Mouse (Mus musculus) adrenal gland, adult (tissue): Measurements from ENCODE around the gene Olfr317.
"Not testable (repeated sequence)": the region's sequence is repeated elsewhere in the genome, so short reads cannot be mapped to it uniquely, and the experiment has no call there.

Experiments
- DNase-seq, 2 experiments: peaks; one replicate each; pipeline ENCODE4 v3.0.0; 2022 to 2023; ENCODE audit warnings: low spot score in 1 of 2; ENCODE audit not compliant: inconsistent age in 2 of 2

The Olfr317 gene

GRCm38 (mm10) chr11:58738792-58739262, at the start of gene Olfr317:
Gene Olfr317 (minus strand): TSS chr11:58739212.
- DNase-seq, result no peak

DNA sequence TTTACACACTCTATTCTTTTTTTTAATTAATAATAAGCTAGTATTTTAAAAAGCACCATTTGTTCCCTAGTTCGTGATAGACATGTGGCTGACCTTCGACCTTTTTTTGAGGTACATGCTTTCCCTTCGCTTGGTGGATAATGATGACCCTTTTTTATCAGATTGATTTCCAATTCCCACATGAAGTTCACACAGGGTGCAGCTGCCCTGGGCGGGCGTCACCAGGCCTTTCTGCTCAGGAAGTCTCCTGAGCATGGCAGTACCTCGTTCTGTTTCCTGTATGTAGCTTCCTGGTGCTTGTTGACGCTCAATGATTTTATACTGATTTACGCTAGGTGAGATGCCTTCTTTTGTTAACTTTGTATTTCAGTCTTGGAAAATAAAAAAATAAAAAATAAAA, 49.3 kb upstream of the Olfr317 start:
- no peak for DNase-seq

DNA sequence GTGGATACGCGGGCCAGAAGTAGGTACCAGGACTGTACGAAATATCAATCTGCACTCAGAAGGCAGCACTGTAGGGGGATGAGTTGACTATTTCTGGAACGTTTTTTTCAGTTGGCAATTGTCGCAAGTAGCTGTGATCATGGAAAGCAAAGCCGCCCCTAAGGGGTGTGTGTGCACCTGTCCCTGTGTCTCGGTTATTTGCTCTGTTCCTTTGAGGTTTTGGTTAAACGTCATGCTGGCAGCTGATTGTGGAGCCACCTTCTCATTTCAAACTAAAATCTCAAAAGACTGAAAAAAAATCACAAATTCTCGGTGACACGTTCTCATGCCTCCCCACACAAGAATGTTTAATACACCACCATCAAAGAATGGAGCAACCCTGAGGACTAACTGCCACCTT, 48.6 kb upstream of the Olfr317 start:
- no peak for DNase-seq

DNA sequence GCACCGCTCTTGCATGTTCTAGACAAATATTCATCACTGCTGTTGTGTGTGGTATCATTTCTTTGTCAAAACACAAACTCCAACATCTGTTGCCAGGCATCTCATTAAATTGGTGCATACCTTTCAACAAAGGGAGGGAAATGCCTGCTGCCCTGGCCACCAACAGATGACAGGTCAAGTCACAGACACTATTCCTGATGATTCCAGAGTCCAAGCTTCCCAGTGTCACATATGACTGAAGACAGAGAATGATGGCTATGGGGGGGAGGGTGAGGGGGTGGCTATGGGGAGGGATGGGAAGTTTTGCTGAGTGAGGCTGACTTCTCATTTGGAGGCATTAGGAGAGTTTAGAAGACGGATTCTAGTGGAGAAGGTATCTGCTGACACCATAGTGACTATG, 45.2 kb upstream of the Olfr317 start:
- DNase-seq, result no peak

DNA sequence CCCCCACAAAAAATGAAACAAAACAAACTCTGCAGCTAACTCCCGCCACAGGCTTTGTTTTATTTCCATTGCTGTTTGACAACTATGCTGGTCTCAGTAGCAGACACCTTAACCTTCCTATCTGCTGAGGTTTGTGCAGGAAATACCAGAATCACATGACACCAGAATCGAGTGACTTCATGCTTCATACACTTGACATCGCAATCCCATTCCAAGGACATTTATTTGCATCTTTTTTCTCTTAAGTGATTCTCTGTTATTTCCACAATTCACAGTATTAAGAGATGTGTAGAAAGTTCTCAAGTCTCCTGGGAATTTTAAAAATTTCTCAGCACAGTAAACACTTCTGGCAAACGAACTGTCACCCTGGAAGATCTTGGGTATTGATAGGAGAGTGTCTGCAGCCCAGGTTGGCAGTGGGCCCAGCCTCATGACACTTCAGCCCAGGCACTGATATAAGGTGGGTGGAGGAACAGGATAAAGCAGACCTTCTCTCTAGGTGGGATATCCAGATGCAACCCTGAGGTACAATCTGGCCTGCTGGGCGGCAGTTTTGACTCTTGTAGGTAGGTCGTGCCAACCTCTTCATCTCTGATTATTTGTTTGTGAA, 43.6 kb upstream of the Olfr317 start, which contains the start of gene Olfr314:
Gene Olfr314, plus strand, starts transcription at position 473 of the 610 bp plus-strand sequence.
- no peak for DNase-seq

DNA sequence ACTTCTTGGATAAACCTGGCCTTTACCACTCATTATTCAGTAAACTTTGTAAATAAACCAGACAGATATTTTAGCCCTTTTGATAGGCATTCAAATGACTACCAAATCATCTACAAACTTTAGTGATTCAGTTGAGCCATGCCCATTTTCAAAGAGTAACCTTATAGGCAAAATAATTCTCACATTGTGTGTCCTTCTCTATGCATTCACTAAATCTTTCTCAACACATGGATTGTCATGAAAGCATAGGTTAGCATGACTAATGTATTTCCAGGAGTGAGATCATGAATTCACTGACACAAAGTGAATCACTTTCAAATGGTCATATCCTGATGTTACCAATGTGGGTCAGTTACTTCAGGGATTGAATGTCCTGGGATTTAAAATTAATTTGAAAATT, 33.9 kb upstream of the Olfr317 start, which contains the start of gene Olfr315:
Gene Olfr315, plus strand, starts transcription at position 301 of the 400 bp plus-strand sequence.
- DNase-seq, result no peak

DNA sequence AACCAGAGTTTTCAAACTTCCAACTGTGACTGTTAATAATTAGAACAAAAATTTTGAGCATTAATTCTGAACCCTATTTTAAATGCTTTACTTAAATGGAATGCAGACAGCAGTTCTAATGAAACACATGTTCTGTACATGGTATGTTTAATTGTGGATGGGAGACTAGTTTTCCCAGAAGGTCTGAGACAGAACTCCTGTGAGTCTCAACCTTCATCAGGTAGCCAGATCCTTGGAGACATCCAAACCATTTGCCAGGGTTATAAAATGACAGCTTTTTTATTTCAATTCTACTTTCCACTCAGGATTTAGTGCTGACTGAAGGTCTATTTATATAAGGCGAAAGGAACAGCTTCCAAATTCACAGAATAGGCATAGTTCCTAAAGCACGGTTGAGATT, 13.4 kb upstream of the Olfr317 start, which contains the start of gene Olfr316:
Gene Olfr316, plus strand, starts transcription at position 301 of the 400 bp plus-strand sequence.
- DNase-seq, result no peak

- DNase-seq, result not testable (repeated sequence)
Measured at GRCm38 (mm10) chr11:58751096-58751495, 12.1 kb upstream of the Olfr317 start.

DNA sequence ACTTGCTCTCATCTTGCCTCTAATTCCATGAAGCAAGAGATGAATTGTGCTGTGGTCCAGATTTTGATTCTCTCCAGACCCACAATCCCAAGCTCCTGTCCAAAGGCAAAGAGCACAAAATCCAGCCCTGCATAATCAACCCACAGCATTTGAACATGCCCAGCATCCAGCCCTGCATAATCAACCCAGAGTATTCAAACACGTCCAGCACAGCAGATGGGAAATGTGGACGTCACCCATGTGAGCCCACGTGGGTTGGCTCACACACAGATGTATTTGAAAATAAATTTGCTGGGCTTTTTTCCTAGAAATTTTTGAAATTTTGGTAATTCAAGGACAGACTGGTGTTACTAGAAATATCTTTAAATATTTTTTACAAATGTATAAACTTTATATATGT, 5.6 kb downstream of the Olfr317 start:
- DNase-seq, result no peak

DNA sequence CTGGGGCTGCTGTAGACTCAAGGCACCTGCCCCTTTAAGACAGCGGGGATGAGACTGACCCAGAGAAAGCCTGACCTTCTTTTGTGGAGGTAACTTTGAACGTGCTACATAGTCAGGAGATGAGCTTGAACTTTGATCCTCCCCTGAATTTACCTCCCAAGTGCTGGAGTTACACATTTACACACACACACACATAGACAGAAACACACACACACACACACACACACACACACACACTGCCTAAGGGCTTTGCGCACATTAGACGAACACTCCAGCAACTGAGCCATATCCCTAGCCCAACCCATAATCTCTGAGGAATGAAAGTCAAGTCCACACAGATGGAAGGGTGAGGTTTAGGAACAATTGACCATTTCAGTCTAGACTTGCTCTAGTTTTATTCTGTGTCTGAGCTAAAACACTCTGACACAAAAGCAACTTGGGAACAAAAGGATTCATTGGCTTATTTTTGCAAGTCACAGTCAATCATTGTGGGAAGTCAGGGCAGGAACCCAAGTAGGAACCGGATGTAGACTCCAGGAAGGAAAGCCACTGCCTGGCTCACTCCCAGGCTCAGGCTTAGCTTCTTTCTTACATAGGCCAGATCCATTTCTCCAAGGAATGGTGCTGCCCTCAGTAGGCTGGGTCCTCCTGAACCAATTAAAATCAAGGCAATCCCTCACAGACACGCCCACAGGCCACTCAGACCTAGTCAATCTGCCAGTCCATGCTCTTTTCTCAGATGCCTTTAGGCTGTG, 10.9 kb downstream of the Olfr317 start:
- DNase-seq, result not testable (repeated sequence)

DNA sequence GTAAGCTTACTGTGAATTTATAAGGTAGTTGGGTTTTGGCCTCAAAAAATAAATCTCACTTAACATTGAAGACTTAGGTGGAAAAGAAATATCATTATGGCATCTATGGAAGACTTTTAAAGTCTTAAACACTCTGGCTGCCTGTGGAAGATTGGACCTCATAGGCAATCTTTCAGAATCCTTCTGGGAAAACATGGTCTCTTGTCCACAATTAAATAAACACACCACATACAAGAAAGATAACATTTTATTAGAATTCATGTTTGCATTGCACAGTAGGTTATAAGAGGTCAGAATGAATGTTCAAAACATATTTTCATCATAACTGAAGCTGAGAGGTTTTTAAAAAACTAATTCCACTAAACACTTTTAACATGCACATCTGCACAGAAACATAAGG, 15.1 kb downstream of the Olfr317 start, which contains the start of gene Olfr318:
Gene Olfr318, minus strand, starts transcription at position 101 of the 400 bp plus-strand sequence.
- no peak for DNase-seq

DNA sequence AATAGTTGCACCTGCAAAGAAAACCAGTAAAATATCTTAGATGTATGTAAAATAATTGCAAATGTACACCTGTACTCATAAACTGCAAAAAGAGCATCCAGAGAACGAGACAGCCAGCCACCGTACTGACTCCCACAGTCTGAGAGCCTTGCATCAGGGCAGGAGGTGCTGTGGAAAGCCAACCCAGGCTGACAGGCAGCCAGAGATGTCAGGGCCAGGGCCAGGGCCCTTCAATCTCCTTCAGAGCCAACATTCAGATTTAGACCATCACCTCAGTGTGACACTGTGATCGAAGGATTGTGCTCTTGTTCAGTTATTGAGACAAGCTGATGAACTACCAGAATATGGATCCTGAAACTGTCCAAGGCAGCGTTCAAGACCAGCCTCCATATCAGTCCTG, 19.3 kb downstream of the Olfr317 start:
- no peak for DNase-seq

- DNase-seq, result not testable (repeated sequence)
Measured at GRCm38 (mm10) chr11:58717723-58718122, 21.3 kb downstream of the Olfr317 start.

DNA sequence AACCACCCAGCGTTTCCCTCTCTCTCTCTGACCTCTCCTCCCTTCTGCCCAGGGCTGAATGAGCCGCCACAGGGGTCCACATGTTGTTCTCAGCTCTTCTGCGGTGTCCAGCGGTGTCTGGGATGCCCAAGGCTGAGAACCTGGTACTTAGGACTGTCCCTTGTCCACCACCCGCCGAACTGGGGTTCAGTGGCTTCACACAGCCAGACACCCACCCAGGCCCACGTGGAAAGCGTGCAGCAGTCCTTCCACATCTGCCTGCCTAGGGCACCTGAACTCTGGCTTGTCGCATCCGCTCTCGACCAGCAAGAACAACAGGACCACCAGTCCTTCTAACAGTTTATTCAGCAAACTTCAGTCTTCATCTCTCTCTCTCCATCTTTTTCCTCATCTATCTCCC, 29.9 kb downstream of the Olfr317 start:
- no peak for DNase-seq

DNA sequence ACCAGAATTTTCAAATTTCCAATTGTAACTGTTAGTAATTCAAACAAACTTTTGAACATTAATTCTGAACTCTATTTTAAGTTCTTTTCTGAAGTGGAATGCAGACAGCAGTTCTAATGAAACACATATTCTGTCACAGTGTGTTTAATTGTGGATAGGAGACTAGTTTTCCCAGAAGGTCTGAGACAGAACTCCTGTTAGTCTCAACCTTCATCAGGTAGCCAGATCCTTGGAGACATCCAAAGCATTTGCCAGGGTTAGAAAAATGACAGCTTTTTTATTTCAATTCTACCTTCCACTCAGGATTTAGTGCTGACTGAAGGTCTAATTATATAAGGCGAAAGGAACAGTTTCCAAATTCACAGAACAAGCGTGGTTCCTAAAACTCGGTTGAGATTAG, 40.1 kb downstream of the Olfr317 start, which contains the start of gene Olfr319:
Gene Olfr319, plus strand, starts transcription at position 301 of the 400 bp plus-strand sequence.
- no peak for DNase-seq
